Mouse (Mus musculus) heart, embryonic 14.5 days (tissue): ENCODE measurements around the gene Il13. TPM values are rescaled to one million over a fixed set of nuclear protein-coding genes. Genes with fewer than 3 reads are reported as not detected.

Experiments used
- ATAC-seq: fragments of 200-750 bp; cut with Nextera tagmentation; 2 replicates; pipeline ENCODE4 v1.8.0; 2017; ENCODE audit warnings: low read depth, moderate TSS enrichment; ENCODE audit not compliant: insufficient number of reproducible peaks, insufficient read depth, low FRiP score
- H3K27ac ChIP-seq, 2 experiments: fragments of 200-500 bp in 1 of 2; fragments of 300-500 bp in 1 of 2; sonication (generic) in 1 of 2; replicated peaks in 1 of 2; 2 replicates each; pipeline ENCODE4 v1.5.1; 2012 to 2014; ENCODE audit warnings: low read depth in 2 of 2, low read length in 2 of 2, control low read depth in 1 of 2, mild to moderate bottlenecking in 1 of 2, mixed read lengths in 1 of 2; ENCODE audit not compliant: control insufficient read depth in 1 of 2, insufficient read depth in 1 of 2
- H3K27me3 ChIP-seq: fragments of 300-500 bp; sonication (generic); 2 replicates; pipeline ENCODE4 v1.6.1; 2014; ENCODE audit warnings: mild to moderate bottlenecking, low read length, control low read depth; ENCODE audit not compliant: control insufficient read depth, insufficient read depth
- H3K36me3 ChIP-seq: fragments of 300-500 bp; sonication (generic); 2 replicates; pipeline ENCODE4 v1.6.1; 2014; ENCODE audit warnings: mild to moderate bottlenecking, control low read depth, low read length, mixed read lengths; ENCODE audit not compliant: control insufficient read depth, insufficient read depth
- H3K4me1 ChIP-seq, 2 experiments: fragments of 200-500 bp in 1 of 2; fragments of 300-500 bp in 1 of 2; sonication (generic) in 1 of 2; 2 replicates each; pipeline ENCODE4 v1.6.1; 2012 to 2014; ENCODE audit warnings: low read length in 2 of 2, control low read depth in 1 of 2, mixed read lengths in 1 of 2; ENCODE audit not compliant: control insufficient read depth in 2 of 2, insufficient read depth in 2 of 2
- H3K4me2 ChIP-seq: fragments of 300-500 bp; sonication (generic); 2 replicates; pipeline ENCODE4 v1.6.1; 2014; ENCODE audit warnings: mild to moderate bottlenecking, low read length
- H3K4me3 ChIP-seq, 2 experiments: fragments of 200-500 bp in 1 of 2; fragments of 300-500 bp in 1 of 2; sonication (generic) in 1 of 2; 2 replicates each; pipeline ENCODE4 v1.5.1; 2012 to 2014; ENCODE audit warnings: low read length in 2 of 2, mild to moderate bottlenecking in 2 of 2, control low read depth in 1 of 2, low read depth in 1 of 2, moderate library complexity in 1 of 2; ENCODE audit not compliant: control insufficient read depth in 1 of 2, insufficient read depth in 1 of 2
- H3K9ac ChIP-seq: fragments of 300-500 bp; sonication (generic); 2 replicates; pipeline ENCODE4 v1.6.1; 2014; ENCODE audit warnings: mild to moderate bottlenecking, low read length
- H3K9me3 ChIP-seq: fragments of 300-500 bp; sonication (generic); 2 replicates; pipeline ENCODE4 v1.6.1; 2016; ENCODE audit warnings: low read length, control low read depth; ENCODE audit not compliant: control insufficient read depth
- WGBS: fragments of 180-500 bp; shearing (Covaris S2); extraction: QIAGEN DNeasy Blood & Tissue Kit; methylation state at CpG from one replicate; pipeline ENCODE4 v1.1.7; 2014; 5-methylcytosine and 5-hydroxymethylcytosine counted together
- polyA plus RNA-seq: library from polyadenylated mRNA; unstranded; fragments of >200 nt; fragmentation: Nextera tagmentation; extraction: Ambion mirVana; gene quantifications from 2 replicates; pipeline ENCODE4 v1.2.1, GENCODE M21; 2014

Gene Il13
- polyA plus RNA-seq, 1 experiment from 2014 or later = not detected

GRCm38 (mm10) chr11:53620094-53620493 lies 14.4 kb downstream of the Il13 start:
- no peak for ATAC-seq
- WGBS = 77% methylated on average over 4 of the region's 4 CpGs

GRCm38 (mm10) chr11:53619428-53619827 lies 15.1 kb downstream of the Il13 start:
- no peak for ATAC-seq
- 58% methylated on average over 6 of the region's 6 CpGs for WGBS

More at GRCm38 (mm10) chr11:53620094-53620493, 14.4 kb downstream of the Il13 start:
- no peak overlapping the region for H3K27ac ChIP-seq
- no peaks in the 10 kb centered on the region for H3K27me3 ChIP-seq
- no peak overlapping the region for H3K4me2 ChIP-seq
- H3K36me3 ChIP-seq = no peaks in the 10 kb centered on the region
- peaks cover 4% of the 10 kb centered on the region; the same call in 1 of the 2 replicates for H3K9me3 ChIP-seq
- no peak overlapping the region for H3K9ac ChIP-seq
- H3K4me1 ChIP-seq = no peaks in the 10 kb centered on the region
- H3K4me3 ChIP-seq = no peak overlapping the region

DNA sequence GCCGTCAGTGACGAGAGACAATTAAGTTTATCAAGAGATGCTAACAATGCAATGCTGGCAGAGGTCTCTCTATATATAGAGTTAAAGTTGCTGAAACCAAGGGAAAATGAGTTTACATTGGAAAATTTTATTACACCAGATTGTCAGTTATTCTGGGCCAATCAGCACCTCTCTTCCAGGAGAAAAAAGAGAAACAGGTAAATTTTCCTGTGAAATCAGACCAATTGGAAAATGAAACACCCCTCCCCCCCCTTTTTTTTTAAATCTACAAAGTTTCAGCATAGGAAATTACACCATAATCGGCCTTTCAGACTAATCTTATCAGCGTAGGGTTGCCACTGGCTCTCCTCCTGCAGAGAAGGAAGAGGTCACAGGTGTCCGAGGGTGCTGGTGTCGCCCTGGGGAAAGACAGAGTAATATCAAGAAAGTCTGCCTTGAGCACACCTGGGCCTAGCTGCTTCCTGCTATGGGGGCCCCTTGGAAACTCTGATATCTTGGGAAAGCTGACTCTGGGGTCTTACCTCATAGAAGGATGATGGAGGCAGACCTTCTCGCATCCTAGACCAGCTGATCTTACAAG lies 15.8 kb downstream of the Il13 start, which contains the start of gene Il4:
Gene Il4 (minus strand): TSS at position 51 of the 580 bp plus-strand sequence.
- H3K27ac ChIP-seq = no peak within 1 kb of the TSS
- no peaks in the 10 kb centered on the region for H3K4me1 ChIP-seq
- no peak for ATAC-seq
- no peak within 1 kb of the TSS for H3K9ac ChIP-seq
- H3K36me3 ChIP-seq = no peaks in the 10 kb centered on the region
- H3K27me3 ChIP-seq = no peaks in the 10 kb centered on the region
- no peak within 1 kb of the TSS for H3K4me2 ChIP-seq
- H3K9me3 ChIP-seq = no peaks in the 10 kb centered on the region
- no peak within 1 kb of the TSS for H3K4me3 ChIP-seq
- WGBS = 50% methylated on average over 7 of the region's 7 CpGs

More at GRCm38 (mm10) chr11:53619428-53619827, 15.1 kb downstream of the Il13 start:
- peaks cover 4% of the 10 kb centered on the region; the same call in 1 of the 2 replicates for H3K9me3 ChIP-seq
- no peak overlapping the region for H3K4me2 ChIP-seq
- H3K36me3 ChIP-seq = no peaks in the 10 kb centered on the region
- H3K4me1 ChIP-seq = no peaks in the 10 kb centered on the region
- no peaks in the 10 kb centered on the region for H3K27me3 ChIP-seq
- no peak overlapping the region for H3K4me3 ChIP-seq
- no peak overlapping the region for H3K9ac ChIP-seq
- no peak overlapping the region for H3K27ac ChIP-seq

GRCm38 (mm10) chr11:53617562-53618109 lies 16.9 kb downstream of the Il13 start:
- Histone ChIP-seq H3K9ac (no peak overlapping the region), H3K4me2 (no peak overlapping the region), H3K36me3 (no peaks in the 10 kb centered on the region), H3K9me3 (no peaks in the 10 kb centered on the region), H3K4me3 (no peak overlapping the region), H3K27ac (no peak overlapping the region), H3K27me3 (no peaks in the 10 kb centered on the region), H3K4me1 (no peaks in the 10 kb centered on the region)
- no peak for ATAC-seq
- WGBS = 61% methylated on average over 4 of the region's 4 CpGs

GRCm38 (mm10) chr11:53616748-53617558 lies 17.5 kb downstream of the Il13 start:
- 82% methylated on average over 8 of the region's 8 CpGs for WGBS
- Histone ChIP-seq H3K27ac (no peak overlapping the region), H3K4me3 (no peak overlapping the region), H3K4me2 (no peak overlapping the region), H3K9ac (no peak overlapping the region), H3K9me3 (no peaks in the 10 kb centered on the region), H3K36me3 (no peaks in the 10 kb centered on the region), H3K27me3 (no peaks in the 10 kb centered on the region), H3K4me1 (no peaks in the 10 kb centered on the region)
- ATAC-seq = no peak

GRCm38 (mm10) chr11:53615575-53615974 lies 18.9 kb downstream of the Il13 start:
- Histone ChIP-seq H3K27me3 (no peaks in the 10 kb centered on the region), H3K9me3 (no peaks in the 10 kb centered on the region), H3K4me1 (no peaks in the 10 kb centered on the region), H3K9ac (no peak overlapping the region), H3K4me3 (no peak overlapping the region), H3K27ac (no peak overlapping the region), H3K4me2 (no peak overlapping the region), H3K36me3 (no peaks in the 10 kb centered on the region)
- no peak for ATAC-seq
- 89% methylated on average over 8 of the region's 8 CpGs for WGBS

DNA sequence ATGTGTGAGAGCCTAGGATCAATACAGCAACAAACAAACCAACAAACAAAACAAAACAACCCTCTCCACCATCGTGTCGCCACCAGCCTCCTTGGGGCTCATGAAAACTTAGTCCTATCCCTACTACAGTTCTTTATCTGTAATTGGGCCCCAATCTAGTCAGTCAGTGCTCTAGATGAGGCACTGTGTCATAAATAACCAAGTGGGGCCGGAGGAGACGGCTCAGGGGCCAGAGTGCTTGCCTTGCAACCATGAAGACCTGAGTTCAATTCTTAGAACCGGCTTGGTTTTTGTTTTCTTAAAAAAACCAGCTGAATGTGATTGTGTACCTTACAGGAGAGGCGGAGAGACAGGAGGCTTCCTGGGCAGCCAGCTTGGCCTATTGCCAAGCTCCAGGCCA lies 19.3 kb downstream of the Il13 start:
- no peak for ATAC-seq
- no peak overlapping the region for H3K4me3 ChIP-seq

More for the DNA sequence above, 19.3 kb downstream of the Il13 start:
- Histone ChIP-seq H3K4me2 (no peak overlapping the region), H3K36me3 (no peaks in the 10 kb centered on the region), H3K9ac (no peak overlapping the region), H3K9me3 (no peaks in the 10 kb centered on the region), H3K27ac (no peak overlapping the region), H3K27me3 (no peaks in the 10 kb centered on the region), H3K4me1 (no peaks in the 10 kb centered on the region)
- 57% methylated on average over 6 of the region's 6 CpGs for WGBS
